Mouse (Mus musculus): ENCODE measurements around the gene Marveld2.

Gene Marveld2

GRCm38 (mm10) chr13:100616181-100617087, at the start of gene Marveld2:
Marveld2 (minus strand) TSS chr13:100616971.
- peak; percentile 26 for DNase-seq (ENCODE audit: low read depth, low spot score)

- peak; percentile 82 for DNase-seq (ENCODE audit: low read depth, low spot score)
Observed at GRCm38 (mm10) chr13:100659864-100660456, 43.2 kb upstream of the Marveld2 start.

GRCm38 (mm10) chr13:100658091-100658490, 41.3 kb upstream of the Marveld2 start:
- no peak for DNase-seq (ENCODE audit: low read depth, low spot score)

GRCm38 (mm10) chr13:100651439-100652186, 34.8 kb upstream of the Marveld2 start, which contains the start of gene Taf9:
Taf9 (plus strand) TSS chr13:100651579.
- DNase-seq (ENCODE audit: low read depth, low spot score): no peak

GRCm38 (mm10) chr13:100650550-100651438, 34.0 kb upstream of the Marveld2 start, which contains the start of the genes Ak6 and Rad17:
Ak6 (plus strand) TSS chr13:100650979.
Rad17 (minus strand) TSS chr13:100651051.
- DNase-seq (ENCODE audit: low read depth, low spot score): peak; percentile 93

- DNase-seq (ENCODE audit: low read depth, low spot score): no peak
Observed at GRCm38 (mm10) chr13:100648223-100648622, 31.5 kb upstream of the Marveld2 start.

- no peak for DNase-seq (ENCODE audit: low read depth, low spot score)
Observed at GRCm38 (mm10) chr13:100642471-100643209, 25.9 kb upstream of the Marveld2 start.

GRCm38 (mm10) chr13:100634106-100634691, 17.4 kb upstream of the Marveld2 start:
- no peak for DNase-seq (ENCODE audit: low read depth, low spot score)

GRCm38 (mm10) chr13:100622241-100622640, 5.5 kb upstream of the Marveld2 start:
- no peak for DNase-seq (ENCODE audit: low read depth, low spot score)

GRCm38 (mm10) chr13:100617583-100617982, 812 bp upstream of the Marveld2 start:
- no peak for DNase-seq (ENCODE audit: low read depth, low spot score)

- DNase-seq (ENCODE audit: low read depth, low spot score): peak; percentile 76
Observed at GRCm38 (mm10) chr13:100612903-100613302, 3.9 kb downstream of the Marveld2 start.

- DNase-seq (ENCODE audit: low read depth, low spot score): no peak
Observed at GRCm38 (mm10) chr13:100612251-100612650, 4.5 kb downstream of the Marveld2 start.

- DNase-seq (ENCODE audit: low read depth, low spot score): no peak
Observed at GRCm38 (mm10) chr13:100611266-100611665, 5.5 kb downstream of the Marveld2 start.

- DNase-seq (ENCODE audit: low read depth, low spot score): peak; percentile 62
Observed at GRCm38 (mm10) chr13:100607756-100608155, 9.0 kb downstream of the Marveld2 start.

GRCm38 (mm10) chr13:100605845-100606244, 10.9 kb downstream of the Marveld2 start:
- no peak for DNase-seq (ENCODE audit: low read depth, low spot score)

GRCm38 (mm10) chr13:100603738-100604095, 13.1 kb downstream of the Marveld2 start:
- no peak for DNase-seq (ENCODE audit: low read depth, low spot score)

GRCm38 (mm10) chr13:100603031-100603737, 13.6 kb downstream of the Marveld2 start:
- no peak for DNase-seq (ENCODE audit: low read depth, low spot score)

- no peak for DNase-seq (ENCODE audit: low read depth, low spot score)
Observed at GRCm38 (mm10) chr13:100602239-100602902, 14.4 kb downstream of the Marveld2 start.

- DNase-seq (ENCODE audit: low read depth, low spot score): no peak
Observed at GRCm38 (mm10) chr13:100601034-100601433, 15.7 kb downstream of the Marveld2 start.

All from ES-CJ7 (cell line).